10 mouse cellular contexts compared by ENCODE assay signal in genomic region chr15:86083261-86083741, GRCm38 (mm10). TPM values are rescaled to one million over a fixed set of nuclear protein-coding genes. Genes with fewer than 3 reads are reported as not detected.
DNase-seq lines count a peak whose midpoint lies in the region; ATAC-seq and TF ChIP-seq lines count a peak whose summit lies in the region.
"Had no signal": no experiment of that assay in that cellular context is flagged by ENCODE, and none has a peak within 500 bp of the region (broad histone marks: within the 10 kb centered on the region; RNA-seq: fewer than 3 reads in every experiment).

No protein-coding gene starts in this region.

- no peak overlapping the region for H3K9ac ChIP-seq in heart, adult 2 months (ENCODE audit: low read depth, low read length)
- H3K9ac ChIP-seq in midbrain, embryonic 11.5 days (ENCODE audit: low read length): no peak overlapping the region

- DNase-seq in heart, adult 2 months: no peak
- DNase-seq in heart, adult 9 months (ENCODE audit: low spot score in 2 of 2): no peak
- no peak for DNase-seq in midbrain, embryonic 10.5 days (ENCODE audit: low spot score)
- no peak for DNase-seq in midbrain, embryonic 11.5 days (ENCODE audit: low spot score, missing footprints)
- DNase-seq in fibroblast of lung, adult 2 months (ENCODE audit: low read depth): peak; percentile 36
- no peak for DNase-seq in lung, postnatal 4 days
- no peak for DNase-seq in gastrocnemius, postnatal 10 days

- ATAC-seq in midbrain, embryonic 11.5 days (ENCODE audit: low FRiP score): no peak
- ATAC-seq: inflammation-experienced regulatory T-cells, adult 6 months had no signal

- no peaks in the 10 kb centered on the region; the same call in 1 of the 2 replicates for H3K79me2 ChIP-seq in heart, adult 2 months (replicated peaks; ENCODE audit: control insufficient read depth, insufficient read depth, low read length)

- H3K9me3 ChIP-seq in midbrain, embryonic 10.5 days (replicated peaks): no peaks in the 10 kb centered on the region
- H3K9me3 ChIP-seq in midbrain, embryonic 11.5 days (ENCODE audit: control insufficient read depth, low read length): no peaks in the 10 kb centered on the region
- no peaks in the 10 kb centered on the region for H3K9me3 ChIP-seq in megakaryocyte, embryonic 14.5 days
- H3K9me3 ChIP-seq: G1E had no signal

- no peaks in the 10 kb centered on the region for H3K27me3 ChIP-seq in heart, adult 2 months (ENCODE audit: control insufficient read depth, insufficient read depth, low read length)
- H3K27me3 ChIP-seq in midbrain, embryonic 10.5 days (ENCODE audit: low read depth, poor library complexity, severe bottlenecking): no peaks in the 10 kb centered on the region
- H3K27me3 ChIP-seq in midbrain, embryonic 11.5 days (ENCODE audit: control insufficient read depth, insufficient read depth, low read length): no peaks in the 10 kb centered on the region
- H3K27me3 ChIP-seq in megakaryocyte, embryonic 14.5 days (replicated peaks): peaks cover 19% of the 10 kb centered on the region

- H3K4me3 ChIP-seq in heart, adult 2 months: no peak overlapping the region
- H3K4me3 ChIP-seq in midbrain, embryonic 10.5 days: no peak overlapping the region
- no peak overlapping the region for H3K4me3 ChIP-seq in midbrain, embryonic 11.5 days (ENCODE audit: low read depth, low read length)
- H3K4me3 ChIP-seq in megakaryocyte, embryonic 14.5 days (replicated peaks): peak overlapping the region; percentile 48

- no peak for TF ChIP-seq POLR2A in heart, adult 2 months (IDR thresholded peaks at IDR 0.05; ENCODE audit: insufficient read depth, low read depth, low read length)

- H3K27ac ChIP-seq in heart, adult 2 months: peak overlapping the region; percentile 43
- peak overlapping the region; percentile 57 for H3K27ac ChIP-seq in midbrain, embryonic 10.5 days (replicated peaks)
- no peak overlapping the region for H3K27ac ChIP-seq in midbrain, embryonic 11.5 days (ENCODE audit: low read depth, low read length)

- no peak for TF ChIP-seq CTCF in heart, adult 2 months (IDR thresholded peaks at IDR 0.05)

- peaks cover 50% of the 10 kb centered on the region for H3K4me1 ChIP-seq in heart, adult 2 months (ENCODE audit: control insufficient read depth, insufficient read depth, low read length)
- peaks cover 91% of the 10 kb centered on the region for H3K4me1 ChIP-seq in midbrain, embryonic 10.5 days
- H3K4me1 ChIP-seq in midbrain, embryonic 11.5 days (ENCODE audit: control insufficient read depth, insufficient read depth, low read length): peaks cover 42% of the 10 kb centered on the region
- H3K4me1 ChIP-seq in megakaryocyte, embryonic 14.5 days: peaks cover 81% of the 10 kb centered on the region

- WGBS in heart, adult 2 months: 7% methylated on average over 6 of the region's 6 CpGs
- WGBS in midbrain, embryonic 10.5 days: 51% methylated on average over 6 of the region's 6 CpGs
- 41% methylated on average over 6 of the region's 6 CpGs for WGBS in midbrain, embryonic 11.5 days

- intact Hi-C loops in heart, adult 2 months (cut with DNase I): no loop called here

- peak; percentile 35; the same call in 1 of the 2 replicates for TF ChIP-seq EP300 in heart, adult 2 months (IDR thresholded peaks at IDR 0.05; ENCODE audit: insufficient read depth, low read depth, low read length)

- no peaks in the 10 kb centered on the region for H3K36me3 ChIP-seq in heart, adult 2 months (ENCODE audit: control insufficient read depth, insufficient read depth, low read length)
- H3K36me3 ChIP-seq in midbrain, embryonic 10.5 days: no peaks in the 10 kb centered on the region
- H3K36me3 ChIP-seq in midbrain, embryonic 11.5 days (ENCODE audit: control insufficient read depth, insufficient read depth, low read length): no peaks in the 10 kb centered on the region
- peaks cover 5% of the 10 kb centered on the region for H3K36me3 ChIP-seq in megakaryocyte, embryonic 14.5 days (replicated peaks; ENCODE audit: low read length)

- no peak overlapping the region for H3K4me2 ChIP-seq in midbrain, embryonic 11.5 days

RNA-seq across cellular contexts. Expression of gene Gramd4, which starts 25.8 kb away (rescaled TPM):
- total RNA-seq in heart, adult 2 months (2021): 10 to 100 TPM; 27.6 to 31.5 TPM
- polyA plus RNA-seq in heart, adult 2 months (2012; rRNA removed): 25.3 and 39.8 TPM in 2 replicates
- polyA plus RNA-seq in midbrain, embryonic 10.5 days (2016; fragmentation: Nextera tagmentation; extraction: Ambion mirVana): 14.3 and 16.7 TPM in 2 replicates
- 7.8 and 8.9 TPM in 2 replicates for polyA plus RNA-seq in midbrain, embryonic 11.5 days (2014; fragmentation: Nextera tagmentation; extraction: Ambion mirVana)
- polyA plus RNA-seq in megakaryocyte, embryonic 14.5 days (2012; ENCODE audit: insufficient read depth, low replicate concordance): 2.2 and 5.0 TPM in 2 replicates
- 10 to 100 TPM; 11.4 to 11.5 TPM for total RNA-seq in gastrocnemius, postnatal 10 days (2021)

RNA-seq across cellular contexts. Expression of gene Celsr1, which starts 49.7 kb away (rescaled TPM):
- 1 to 10 TPM; 4.5 to 5.0 TPM for total RNA-seq in heart, adult 2 months (2021)
- polyA plus RNA-seq in heart, adult 2 months (2012; rRNA removed): 4.3 and 5.2 TPM in 2 replicates
- 3.4 and 3.6 TPM in 2 replicates for polyA plus RNA-seq in midbrain, embryonic 10.5 days (2016; fragmentation: Nextera tagmentation; extraction: Ambion mirVana)
- polyA plus RNA-seq in midbrain, embryonic 11.5 days (2014; fragmentation: Nextera tagmentation; extraction: Ambion mirVana): 4.1 and 4.9 TPM in 2 replicates
- polyA plus RNA-seq in megakaryocyte, embryonic 14.5 days (2012; ENCODE audit: insufficient read depth, low replicate concordance): 0.02 and 2.1 TPM in 2 replicates
- under 1 TPM; 0.73 to 0.88 TPM for total RNA-seq in gastrocnemius, postnatal 10 days (2021)
